Mouse (Mus musculus) lung, postnatal 0 days (tissue): ENCODE measurements around the gene Gabarap. TPM values are rescaled to one million over a fixed set of nuclear protein-coding genes. Genes with fewer than 3 reads are reported as not detected.

Source experiments
- ATAC-seq: fragments of 200-750 bp; cut with Nextera tagmentation; 2 replicates; pipeline ENCODE4 v1.8.0; 2017; ENCODE audit warnings: moderate library complexity
- DNase-seq: peaks from one replicate; pipeline ENCODE4 v3.0.0-alpha.2; 2016; ENCODE audit warnings: low spot score
- H3K27ac ChIP-seq: fragments of 300-500 bp; sonication (generic); 2 replicates; pipeline ENCODE4 v1.5.1; 2014; ENCODE audit warnings: antibody characterized with exemption, mild to moderate bottlenecking, low read length, mixed read lengths
- H3K27me3 ChIP-seq: fragments of 300-500 bp; sonication (generic); replicated peaks from 2 replicates; pipeline ENCODE4 v1.6.1; 2014; ENCODE audit warnings: low read length, mixed read lengths; ENCODE audit not compliant: insufficient read depth
- H3K36me3 ChIP-seq: fragments of 300-500 bp; sonication (generic); 2 replicates; pipeline ENCODE4 v1.6.1; 2014; ENCODE audit warnings: low read length, mixed read lengths; ENCODE audit not compliant: insufficient read depth
- H3K4me1 ChIP-seq: fragments of 300-500 bp; sonication (generic); 2 replicates; pipeline ENCODE4 v1.6.1; 2014; ENCODE audit warnings: antibody characterized with exemption, low read depth, low read length, mixed read lengths; ENCODE audit not compliant: insufficient read depth
- H3K4me2 ChIP-seq: fragments of 300-500 bp; sonication (generic); replicated peaks from 2 replicates; pipeline ENCODE4 v1.6.1; 2014; ENCODE audit warnings: low read depth, mild to moderate bottlenecking, low read length, moderate library complexity, mixed read lengths
- H3K4me3 ChIP-seq: fragments of 300-500 bp; sonication (generic); 2 replicates; pipeline ENCODE4 v1.5.1; 2014; ENCODE audit warnings: low read depth, low read length
- H3K9ac ChIP-seq: fragments of 300-500 bp; sonication (generic); replicated peaks from 2 replicates; pipeline ENCODE4 v1.6.1; 2014; ENCODE audit warnings: low read depth, mild to moderate bottlenecking
- H3K9me3 ChIP-seq: fragments of 300-500 bp; sonication (generic); 2 replicates; pipeline ENCODE4 v1.6.1; 2016; ENCODE audit warnings: low read length, mixed read lengths
- CTCF ChIP-seq: IDR thresholded peaks from 2 replicates; pipeline ENCODE4 v1.5.1; 2016; ENCODE audit warnings: antibody characterized with exemption, mild to moderate bottlenecking
- EP300 ChIP-seq: IDR thresholded peaks from 2 replicates; pipeline ENCODE4 v1.6.1; 2016; ENCODE audit warnings: antibody characterized with exemption, mild to moderate bottlenecking, control low read depth
- WGBS: fragments of 180-500 bp; shearing (Covaris S2); extraction: QIAGEN DNeasy Blood & Tissue Kit; methylation state at CpG from one replicate; pipeline ENCODE4 v1.1.7; 2014; 5-methylcytosine and 5-hydroxymethylcytosine counted together
- polyA plus RNA-seq: library from polyadenylated mRNA; unstranded; fragments of >200 nt; fragmentation: Nextera tagmentation; extraction: Ambion mirVana; gene quantifications from 2 replicates; pipeline ENCODE4 v1.2.1, GENCODE M21; 2015

The Gabarap gene
- polyA plus RNA-seq, 1 experiment from 2014 or later, result 624 TPM

GRCm38 (mm10) chr11:69966860-69967517, 24.0 kb upstream of the Gabarap start:
- no peak for TF ChIP-seq CTCF
- no peak for TF ChIP-seq EP300
- Histone ChIP-seq H3K4me1 (no peaks in the 10 kb centered on the region), H3K9ac (peak overlapping the region; percentile 50; the same call in 1 of the 2 replicates), H3K36me3 (peaks cover 11% of the 10 kb centered on the region), H3K27me3 (peaks cover 16% of the 10 kb centered on the region), H3K4me3 (peak overlapping the region; percentile 49), H3K27ac (peak overlapping the region; percentile 87; the same call in 1 of the 2 replicates), H3K4me2 (peak overlapping the region; percentile 64), H3K9me3 (no peaks in the 10 kb centered on the region)
- no peak for DNase-seq
- no peak for ATAC-seq
- 34% methylated on average over 17 of the region's 17 CpGs for WGBS

GRCm38 (mm10) chr11:69968793-69969192, 22.1 kb upstream of the Gabarap start:
- no peak for DNase-seq
- H3K9me3 ChIP-seq, result no peaks in the 10 kb centered on the region
- WGBS, result 72% methylated on average over 4 of the region's 4 CpGs
- H3K4me1 ChIP-seq, result no peaks in the 10 kb centered on the region
- TF ChIP-seq CTCF (no peak), EP300 (no peak)
- H3K27ac ChIP-seq, result no peak overlapping the region
- H3K27me3 ChIP-seq, result peaks cover 16% of the 10 kb centered on the region
- peaks cover 15% of the 10 kb centered on the region for H3K36me3 ChIP-seq
- no peak overlapping the region for H3K4me2 ChIP-seq
- no peak overlapping the region for H3K4me3 ChIP-seq
- H3K9ac ChIP-seq, result no peak overlapping the region
- no peak for ATAC-seq

GRCm38 (mm10) chr11:69970222-69970621, 20.7 kb upstream of the Gabarap start:
- H3K9me3 ChIP-seq, result no peaks in the 10 kb centered on the region
- no peak for ATAC-seq
- H3K4me1 ChIP-seq, result no peaks in the 10 kb centered on the region
- no peak for DNase-seq
- no peak overlapping the region for H3K9ac ChIP-seq
- no peak overlapping the region for H3K4me2 ChIP-seq
- peaks cover 27% of the 10 kb centered on the region for H3K36me3 ChIP-seq
- peaks cover 9% of the 10 kb centered on the region for H3K27me3 ChIP-seq
- no peak overlapping the region for H3K27ac ChIP-seq
- no peak overlapping the region for H3K4me3 ChIP-seq
- TF ChIP-seq CTCF (no peak), EP300 (no peak)
- 72% methylated on average over 6 of the region's 6 CpGs for WGBS

GRCm38 (mm10) chr11:69970775-69971174, 20.2 kb upstream of the Gabarap start:
- 77% methylated on average over 3 of the region's 3 CpGs for WGBS
- ATAC-seq (no peak), DNase-seq (no peak)
- Histone ChIP-seq H3K9me3 (no peaks in the 10 kb centered on the region), H3K27ac (no peak overlapping the region), H3K36me3 (peaks cover 29% of the 10 kb centered on the region), H3K9ac (no peak overlapping the region), H3K27me3 (0 out of 2 replicates have a peak, but pooled peaks cover 5% of the 10 kb centered on the region), H3K4me1 (no peaks in the 10 kb centered on the region), H3K4me3 (no peak overlapping the region), H3K4me2 (no peak overlapping the region)
- TF ChIP-seq EP300 (no peak), CTCF (no peak)

- H3K4me1 ChIP-seq, result peaks cover 6% of the 10 kb centered on the region; the same call in 1 of the 2 replicates
- WGBS, result 88% methylated on average over 2 of the region's 2 CpGs
- no peak for TF ChIP-seq CTCF
- no peak for TF ChIP-seq EP300
- H3K4me2 ChIP-seq, result no peak overlapping the region
- peaks cover 28% of the 10 kb centered on the region for H3K36me3 ChIP-seq
- H3K9me3 ChIP-seq, result no peaks in the 10 kb centered on the region
- DNase-seq, result no peak
- H3K9ac ChIP-seq, result no peak overlapping the region
- H3K4me3 ChIP-seq, result no peak overlapping the region
- no peaks in the 10 kb centered on the region for H3K27me3 ChIP-seq
- H3K27ac ChIP-seq, result no peak overlapping the region
- no peak for ATAC-seq
These were observed 16.0 kb upstream of the Gabarap start for GRCm38 (mm10) chr11:69974907-69975306.

GRCm38 (mm10) chr11:69976271-69976670, 14.7 kb upstream of the Gabarap start:
- TF ChIP-seq EP300 (no peak), CTCF (no peak)
- Histone ChIP-seq H3K9me3 (no peaks in the 10 kb centered on the region), H3K4me2 (no peak overlapping the region), H3K4me1 (peaks cover 6% of the 10 kb centered on the region; the same call in 1 of the 2 replicates), H3K4me3 (no peak overlapping the region), H3K36me3 (peaks cover 23% of the 10 kb centered on the region; the same call in 1 of the 2 replicates), H3K9ac (no peak overlapping the region), H3K27ac (no peak overlapping the region), H3K27me3 (no peaks in the 10 kb centered on the region)
- ATAC-seq (no peak), DNase-seq (no peak)
- 83% methylated on average over 4 of the region's 4 CpGs for WGBS
